Mouse (Mus musculus) megakaryocyte, embryonic 14.5 days (primary cell): Measurements from ENCODE around the gene Sv2c.

Source experiments
- FLI1 ChIP-seq: IDR thresholded peaks from 2 replicates; pipeline ENCODE4 v1.6.1; 2012; ENCODE audit warnings: low read length, inconsistent platforms, mixed read lengths
- GATA1 ChIP-seq: IDR thresholded peaks from 3 replicates; pipeline ENCODE4 v1.6.1; 2012; ENCODE audit warnings: mixed read lengths, low read length, inconsistent platforms, borderline replicate concordance

DNA sequence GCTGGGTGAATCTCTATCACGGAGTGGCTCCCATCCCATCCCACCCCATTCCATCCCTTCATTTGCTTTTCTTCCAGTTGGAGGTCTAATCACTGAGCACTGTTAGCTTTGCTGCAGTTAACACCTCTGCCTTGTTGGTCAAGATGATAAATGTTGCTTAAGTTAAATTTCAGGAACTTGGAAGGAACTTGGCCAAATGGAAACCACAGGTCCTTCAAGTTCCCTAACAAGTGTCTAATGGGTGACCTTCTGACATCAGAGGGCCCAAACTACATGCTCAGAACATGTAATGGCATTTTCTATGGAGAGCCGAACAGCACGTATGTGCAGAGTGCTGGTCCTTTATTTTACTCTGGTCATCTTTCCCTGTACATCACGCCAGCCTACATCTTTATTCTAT lies 190.5 kb downstream of the Sv2c start:
- no peak for TF ChIP-seq GATA1
- no peak for TF ChIP-seq FLI1
